Mouse (Mus musculus) liver, postnatal 0 days (tissue): ENCODE results near the gene 9130019O22Rik.

Experiments used
- CTCF ChIP-seq: sonication (generic); IDR thresholded peaks from 2 replicates; pipeline ENCODE4 v1.5.1; 2016; ENCODE audit warnings: antibody characterized with exemption, low read depth
- EP300 ChIP-seq: IDR thresholded peaks from 2 replicates; pipeline ENCODE4 v1.6.1; 2016; ENCODE audit warnings: antibody characterized with exemption, low read depth, mild to moderate bottlenecking

- TF ChIP-seq EP300 (no peak), CTCF (no peak)
Observed at GRCm38 (mm10) chr7:127393157-127393943, 6.4 kb upstream of the 9130019O22Rik start, which contains the start of gene E430018J23Rik.
